Mouse (Mus musculus) frontal cortex, postnatal 25 days (tissue): ENCODE data around the gene Ktn1.

ENCODE experiments used
- DNase-seq, 2 experiments: peaks; one replicate each; pipeline ENCODE4 v3.0.0; 2022; ENCODE audit warnings: low spot score in 2 of 2

Ktn1 gene

GRCm38 (mm10) chr14:47756411-47757065, 108.3 kb downstream of the Ktn1 start:
- no peak for DNase-seq

- DNase-seq: no peak
These were observed 116.9 kb downstream of the Ktn1 start for GRCm38 (mm10) chr14:47765192-47765591.

DNA sequence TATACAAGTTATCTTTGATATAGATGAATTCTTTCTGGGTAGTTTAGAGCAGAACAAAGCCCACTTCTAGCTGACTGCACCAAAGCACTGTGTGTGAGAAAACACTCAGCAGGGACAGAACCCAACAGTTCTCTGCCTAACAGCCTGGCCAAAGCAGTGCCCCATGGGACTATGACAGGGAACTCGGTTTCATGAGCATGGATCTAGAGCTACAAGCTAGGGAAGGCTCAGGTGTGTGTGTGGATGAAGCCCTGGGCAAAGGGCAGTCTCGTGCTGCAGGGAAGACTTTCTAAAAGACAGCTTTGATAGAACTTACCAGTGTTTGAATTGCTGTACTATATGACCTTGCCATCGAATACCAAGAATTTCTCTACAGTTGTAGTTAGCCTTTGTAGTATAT, 117.5 kb downstream of the Ktn1 start:
- no peak for DNase-seq

GRCm38 (mm10) chr14:47766373-47766772, 118.1 kb downstream of the Ktn1 start:
- DNase-seq: no peak

DNA sequence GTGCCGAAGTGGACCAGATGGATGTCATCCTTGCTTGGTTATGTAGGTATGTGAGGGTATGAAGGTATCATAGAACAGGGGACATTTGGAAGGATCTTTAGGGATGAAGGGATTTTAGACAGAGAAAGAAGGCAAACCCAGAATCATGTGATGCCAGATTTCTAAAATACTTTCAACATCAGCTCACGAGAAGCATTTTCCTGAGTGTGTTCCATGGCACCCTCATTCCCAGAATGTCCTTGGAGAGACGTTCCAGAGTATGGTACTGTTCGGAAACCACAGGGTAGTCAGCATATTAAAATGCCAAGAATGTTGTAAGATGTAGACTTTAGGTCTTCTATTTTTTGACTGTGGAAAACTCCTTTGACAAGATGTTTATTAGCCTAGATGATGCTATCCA, 123.2 kb downstream of the Ktn1 start:
- DNase-seq: no peak

- DNase-seq: no peak
These were observed 127.3 kb downstream of the Ktn1 start for GRCm38 (mm10) chr14:47775543-47775942.

GRCm38 (mm10) chr14:47776260-47777035, 128.2 kb downstream of the Ktn1 start:
- DNase-seq: no peak

DNA sequence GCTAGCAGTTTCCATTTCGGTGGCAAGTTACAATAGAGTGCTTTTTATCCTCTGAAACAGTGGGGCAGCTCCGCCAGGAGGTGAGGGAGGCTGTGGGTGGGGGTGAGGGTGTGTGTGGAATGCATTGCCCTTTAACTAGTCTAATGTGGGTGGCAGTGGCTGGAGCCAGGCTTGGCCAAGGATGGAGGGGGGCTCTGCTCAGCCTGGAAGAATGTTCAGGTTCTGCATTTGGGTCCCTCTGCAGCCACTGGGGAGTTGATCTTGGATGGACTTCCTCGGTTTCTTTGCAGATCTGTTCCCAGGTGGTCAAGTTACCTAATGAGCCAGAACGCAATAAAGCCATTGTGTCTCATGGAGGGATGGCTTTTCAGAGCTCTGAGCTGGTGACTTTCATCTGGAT, 137.9 kb downstream of the Ktn1 start:
- DNase-seq: no peak
